Mouse (Mus musculus) layer of hippocampus, postnatal 25 days (tissue): ENCODE results near the gene Mmp12. TPM values are rescaled to one million over a fixed set of nuclear protein-coding genes. Genes with fewer than 3 reads are reported as not detected.
"Not testable (repeated sequence)": the region's sequence is repeated elsewhere in the genome, so short reads cannot be mapped to it uniquely, and the experiment has no call there.

Experiments
- DNase-seq, 2 experiments: peaks; one replicate each; pipeline ENCODE4 v3.0.0; 2022; ENCODE audit warnings: mixed read lengths in 2 of 2, low spot score in 1 of 2; ENCODE audit errors: extremely low spot score in 1 of 2
- total RNA-seq, 2 experiments: library from RNA; stranded (reverse); gene quantifications; 2 replicates each; pipeline ENCODE4 v1.2.3; 2021

The Mmp12 gene
- total RNA-seq: not detected

GRCm38 (mm10) chr9:7344107-7344506 is at the start of gene Mmp12:
Mmp12 (plus strand) TSS chr9:7344381.
- no peak for DNase-seq

DNA sequence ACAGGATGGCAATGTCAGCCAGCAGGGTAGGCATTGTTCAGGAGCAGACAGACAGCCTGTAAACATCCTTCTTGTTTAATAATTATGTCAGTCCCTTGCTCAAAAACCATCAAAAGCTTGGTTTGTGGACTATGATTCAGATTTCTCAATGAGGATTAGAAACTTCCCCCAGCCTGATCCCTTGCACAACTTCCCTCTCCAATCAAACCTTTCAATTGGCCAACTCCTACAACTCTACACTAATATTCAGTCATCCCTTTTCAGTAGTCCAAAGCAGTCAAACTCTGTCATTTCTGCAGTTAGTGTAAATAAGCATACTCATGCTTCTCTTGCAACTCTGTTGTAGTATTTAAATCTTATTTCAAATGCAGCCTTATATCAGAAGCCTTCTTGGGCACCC is 12.3 kb upstream of the Mmp12 start:
- no peak for DNase-seq

DNA sequence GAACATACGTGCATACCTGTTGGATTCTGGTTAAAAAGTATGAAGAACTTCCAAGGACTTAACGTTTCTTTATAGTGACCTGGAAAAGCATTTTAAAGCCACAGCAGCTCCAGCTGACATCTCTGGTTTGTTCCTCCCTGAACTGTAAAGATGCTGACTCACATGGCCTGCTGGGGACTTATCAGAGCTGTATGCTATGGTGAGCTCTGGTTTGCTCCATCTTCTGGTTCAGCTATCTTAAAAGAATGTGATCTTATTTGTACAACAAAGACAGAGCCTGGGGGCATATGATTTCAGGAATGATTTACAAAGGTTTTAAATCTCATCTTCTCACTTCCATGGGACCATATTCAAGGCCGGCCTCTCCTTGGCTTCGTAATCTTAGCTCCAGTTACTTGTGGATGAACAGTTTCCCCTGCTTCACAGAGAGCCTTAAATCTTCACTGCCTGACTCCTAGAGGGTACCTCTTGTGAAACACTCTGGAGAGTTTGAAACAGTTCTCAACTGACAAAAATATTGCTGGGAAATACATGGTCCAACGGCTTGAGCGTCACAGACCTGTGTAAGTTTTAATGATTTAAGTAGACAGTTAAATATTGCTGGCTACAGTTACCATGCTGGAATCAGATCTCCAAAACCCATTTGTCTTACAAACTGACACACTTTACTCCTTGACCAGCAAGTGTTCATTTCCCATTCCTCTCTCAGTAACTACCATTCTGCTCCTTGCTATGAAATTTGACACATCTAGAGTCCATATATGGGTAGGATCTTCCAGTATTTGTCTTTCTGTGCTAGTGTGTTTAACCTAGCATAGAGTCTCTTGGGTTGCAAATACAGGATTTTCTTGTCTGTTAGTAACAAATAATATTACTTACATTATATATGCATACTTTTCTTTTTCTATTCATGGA is 8.2 kb upstream of the Mmp12 start:
- DNase-seq: no peak

DNA sequence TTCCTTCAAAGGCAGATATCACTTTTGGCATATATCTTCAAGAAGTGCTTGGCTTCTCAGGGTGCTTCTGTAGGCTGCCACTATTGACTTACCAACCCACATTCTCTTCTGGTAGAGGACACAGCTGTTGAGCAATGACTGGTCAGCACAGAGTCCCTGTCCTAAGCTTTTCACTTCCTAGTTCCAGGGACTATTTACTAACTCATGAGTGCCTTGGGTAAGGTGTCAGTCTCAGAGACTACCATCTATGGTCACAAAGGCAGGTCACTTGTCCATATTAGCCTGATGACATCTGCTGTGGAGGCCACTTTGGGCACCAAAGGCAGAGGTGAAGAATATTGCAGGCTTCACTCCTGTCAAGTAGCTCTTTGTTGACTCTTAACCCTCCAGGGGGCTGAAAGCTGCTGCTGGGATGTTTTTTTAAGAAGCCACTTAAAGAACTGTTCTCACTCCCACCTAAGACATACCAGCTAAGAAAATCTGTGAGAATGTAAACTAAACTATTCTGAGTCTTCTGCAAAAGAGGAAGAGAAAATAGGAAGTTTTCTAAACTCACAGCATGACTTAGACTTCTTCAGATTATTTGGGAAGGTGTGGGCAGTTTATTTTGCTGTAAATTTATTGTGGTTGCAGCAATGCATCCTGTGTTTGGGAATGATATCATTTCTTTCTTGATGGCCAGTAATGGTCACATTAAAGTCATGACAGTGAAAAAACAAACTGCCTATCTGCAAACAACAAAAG is 7.3 kb upstream of the Mmp12 start:
- no peak for DNase-seq

DNA sequence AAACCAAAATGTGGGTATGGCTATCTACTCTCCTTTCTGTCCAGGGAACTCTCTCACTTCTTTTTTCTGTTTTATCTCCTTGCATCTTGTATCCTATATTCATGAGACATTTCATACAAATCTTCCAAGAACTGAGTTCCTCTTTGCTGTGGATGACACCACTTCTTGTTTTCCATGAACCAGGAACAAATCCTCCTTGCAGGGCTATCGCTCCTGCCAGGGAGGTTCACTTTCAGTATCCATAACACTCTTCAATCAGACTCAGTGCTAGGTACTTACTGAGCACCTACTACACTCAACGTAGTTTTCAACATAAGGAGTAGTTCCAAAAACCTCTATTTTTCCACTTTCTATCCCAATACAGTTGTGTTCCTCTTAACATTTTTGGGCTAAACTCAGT is 1.3 kb downstream of the Mmp12 start:
- no peak for DNase-seq

DNA sequence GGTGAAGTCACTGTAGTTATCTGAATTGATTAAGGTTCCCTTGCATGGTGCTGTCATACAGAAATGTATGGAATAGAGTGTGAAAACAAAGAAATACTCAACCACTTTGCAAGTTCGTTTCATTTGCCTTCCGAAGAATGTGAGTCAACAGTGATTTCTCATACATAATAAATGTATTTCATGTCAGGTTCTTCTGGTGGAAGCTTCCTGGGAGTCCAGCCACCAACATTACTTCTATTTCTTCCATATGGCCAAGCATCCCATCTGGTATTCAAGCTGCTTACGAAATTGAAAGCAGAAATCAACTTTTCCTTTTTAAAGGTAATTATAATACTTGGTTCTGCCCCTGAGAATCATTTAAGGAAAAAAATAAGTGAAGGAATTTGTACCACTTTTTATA is 10.4 kb downstream of the Mmp12 start:
- no peak for DNase-seq

DNA sequence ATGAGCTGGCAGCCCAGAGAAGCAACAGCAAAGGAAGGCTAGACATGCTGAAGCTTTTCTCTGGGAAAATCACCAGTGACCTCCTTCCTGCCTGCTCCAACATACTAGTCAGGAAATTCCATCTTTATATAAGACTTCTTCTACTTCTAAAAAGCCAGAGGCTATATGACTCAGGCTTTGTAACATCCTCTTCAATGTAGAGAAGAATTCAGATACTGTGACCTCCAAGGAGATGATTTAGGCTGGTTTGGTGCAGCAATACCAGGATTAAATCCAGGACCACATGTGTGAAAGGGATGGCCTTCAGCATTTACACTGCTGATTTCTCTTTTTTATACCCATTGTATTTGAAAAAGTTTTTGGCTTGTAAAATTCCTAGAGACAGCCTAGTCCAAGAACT is 43.8 kb downstream of the Mmp12 start, which contains the start of gene Mmp1b:
Gene Mmp1b (minus strand): TSS at position 101 of the 400 bp plus-strand sequence.
- no peak for DNase-seq

- not testable (repeated sequence) for DNase-seq
Observed at GRCm38 (mm10) chr9:7396556-7396955, 52.4 kb downstream of the Mmp12 start.

Other genes with a start within 250 kb of the Mmp12 start
- 10 to 100 TPM; 26.3 to 29.6 TPM for gene Dync2h1, start 159.9 kb upstream of the Mmp12 start, total RNA-seq
- gene Dcun1d5, start 159.9 kb upstream of the Mmp12 start, total RNA-seq: 10 to 100 TPM; 68.5 to 80.5 TPM
- gene Mmp13, start 71.9 kb upstream of the Mmp12 start, total RNA-seq: not detected
- not detected for gene Mmp1b, start 43.7 kb downstream of the Mmp12 start, total RNA-seq
- not detected for gene Mmp3, start 101.4 kb downstream of the Mmp12 start, total RNA-seq
- gene Mmp10, start 158.0 kb downstream of the Mmp12 start, total RNA-seq: not detected
- gene Mmp8, start 214.1 kb downstream of the Mmp12 start, total RNA-seq: not detected
- gene Mmp27, start 227.0 kb downstream of the Mmp12 start, total RNA-seq: not detected